Mouse (Mus musculus) embryonic facial prominence, embryonic 10.5 days (tissue): ENCODE results near the gene Upk1a. TPM values are rescaled to one million over a fixed set of nuclear protein-coding genes. Genes with fewer than 3 reads are reported as not detected.

Source experiments
- DNase-seq: peaks from one replicate; pipeline ENCODE4 v3.0.0-alpha.2; 2017; ENCODE audit warnings: low spot score
- H3K27ac ChIP-seq: fragments of 300-500 bp; sonication (generic); replicated peaks from 2 replicates; pipeline ENCODE4 v1.5.1; 2016; ENCODE audit warnings: mild to moderate bottlenecking
- H3K27me3 ChIP-seq: fragments of 300-500 bp; sonication (generic); replicated peaks from 2 replicates; pipeline ENCODE4 v1.6.1; 2016; ENCODE audit warnings: low read depth, mild to moderate bottlenecking; ENCODE audit not compliant: poor library complexity, severe bottlenecking
- H3K36me3 ChIP-seq: fragments of 300-500 bp; sonication (generic); replicated peaks from 2 replicates; pipeline ENCODE4 v1.6.1; 2016; ENCODE audit warnings: mild to moderate bottlenecking, moderate library complexity
- H3K4me1 ChIP-seq: fragments of 300-500 bp; sonication (generic); 2 replicates; pipeline ENCODE4 v1.6.1; 2016
- H3K4me3 ChIP-seq: fragments of 300-500 bp; sonication (generic); 2 replicates; pipeline ENCODE4 v1.5.1; 2016; ENCODE audit warnings: mild to moderate bottlenecking, moderate library complexity
- H3K9me3 ChIP-seq: fragments of 300-500 bp; sonication (generic); 2 replicates; pipeline ENCODE4 v1.6.1; 2016; ENCODE audit warnings: mild to moderate bottlenecking
- WGBS: fragments of 180-500 bp; shearing (Covaris S2); methylation state at CpG from one replicate; pipeline ENCODE4 v1.1.7; 2016; 5-methylcytosine and 5-hydroxymethylcytosine counted together
- polyA plus RNA-seq: library from polyadenylated mRNA; unstranded; fragments of >200 nt; fragmentation: Nextera tagmentation; extraction: Ambion mirVana; gene quantifications from 2 replicates; pipeline ENCODE4 v1.2.1, GENCODE M21; 2016

Upk1a gene
- polyA plus RNA-seq, 1 experiment from 2014 or later: 0.54 TPM

GRCm38 (mm10) chr7:30598786-30599185 lies 13.9 kb downstream of the Upk1a start, which contains the start of gene Zbtb32:
Gene Zbtb32, minus strand, starts transcription at chr7:30598909.
- Histone ChIP-seq H3K27ac (no peak within 1 kb of the TSS), H3K36me3 (no peaks in the 10 kb centered on the region), H3K4me3 (peak within 1 kb of the TSS; percentile 25; the same call in 1 of the 2 replicates), H3K27me3 (no peaks in the 10 kb centered on the region), H3K4me1 (peaks cover 18% of the 10 kb centered on the region), H3K9me3 (no peaks in the 10 kb centered on the region)
- DNase-seq: no peak
- 92% methylated on average over 12 of the region's 12 CpGs for WGBS

- H3K27me3 ChIP-seq: no peaks in the 10 kb centered on the region
- no peak overlapping the region for H3K27ac ChIP-seq
- H3K9me3 ChIP-seq: no peaks in the 10 kb centered on the region
- peaks cover 4% of the 10 kb centered on the region; the same call in 1 of the 2 replicates for H3K4me1 ChIP-seq
- H3K4me3 ChIP-seq: no peak overlapping the region
- WGBS: 77% methylated on average over 5 of the region's 5 CpGs
- no peak for DNase-seq
- no peaks in the 10 kb centered on the region for H3K36me3 ChIP-seq
Measured at GRCm38 (mm10) chr7:30596811-30597210, 15.8 kb downstream of the Upk1a start.

- Histone ChIP-seq H3K4me1 (peaks cover 4% of the 10 kb centered on the region; the same call in 1 of the 2 replicates), H3K36me3 (no peaks in the 10 kb centered on the region), H3K9me3 (no peaks in the 10 kb centered on the region), H3K27ac (no peak overlapping the region), H3K27me3 (no peaks in the 10 kb centered on the region), H3K4me3 (no peak overlapping the region)
- no peak for DNase-seq
- 83% methylated on average over 5 of the region's 5 CpGs for WGBS
Measured at GRCm38 (mm10) chr7:30596093-30596492, 16.6 kb downstream of the Upk1a start.

GRCm38 (mm10) chr7:30594510-30595024 lies 18.1 kb downstream of the Upk1a start:
- Histone ChIP-seq H3K27ac (no peak overlapping the region), H3K4me3 (no peak overlapping the region), H3K9me3 (no peaks in the 10 kb centered on the region), H3K4me1 (peaks cover 9% of the 10 kb centered on the region), H3K27me3 (no peaks in the 10 kb centered on the region), H3K36me3 (no peaks in the 10 kb centered on the region)
- DNase-seq: no peak
- 67% methylated on average over 4 of the region's 4 CpGs for WGBS

GRCm38 (mm10) chr7:30593579-30594509 lies 18.8 kb downstream of the Upk1a start:
- Histone ChIP-seq H3K4me3 (no peak overlapping the region), H3K27ac (no peak overlapping the region), H3K36me3 (no peaks in the 10 kb centered on the region), H3K9me3 (no peaks in the 10 kb centered on the region), H3K4me1 (peaks cover 9% of the 10 kb centered on the region), H3K27me3 (no peaks in the 10 kb centered on the region)
- no peak for DNase-seq
- 79% methylated on average over 10 of the region's 10 CpGs for WGBS

GRCm38 (mm10) chr7:30592772-30593423 lies 19.7 kb downstream of the Upk1a start:
- Histone ChIP-seq H3K4me3 (no peak overlapping the region), H3K36me3 (no peaks in the 10 kb centered on the region), H3K27ac (no peak overlapping the region), H3K27me3 (no peaks in the 10 kb centered on the region), H3K4me1 (peaks cover 9% of the 10 kb centered on the region), H3K9me3 (no peaks in the 10 kb centered on the region)
- no peak for DNase-seq
- whole genome bisulfite sequencing: 62% methylated on average over 5 of the region's 5 CpGs

- 40% methylated on average over 4 of the region's 4 CpGs for WGBS
- no peak for DNase-seq
- Histone ChIP-seq H3K27ac (no peak overlapping the region), H3K4me3 (no peak overlapping the region), H3K36me3 (peaks cover 6% of the 10 kb centered on the region), H3K27me3 (no peaks in the 10 kb centered on the region), H3K4me1 (peaks cover 22% of the 10 kb centered on the region), H3K9me3 (no peaks in the 10 kb centered on the region)
Measured at GRCm38 (mm10) chr7:30591605-30591951, 21.1 kb downstream of the Upk1a start.

GRCm38 (mm10) chr7:30590927-30591604 lies 21.6 kb downstream of the Upk1a start:
- peaks cover 11% of the 10 kb centered on the region for H3K36me3 ChIP-seq
- no peaks in the 10 kb centered on the region for H3K27me3 ChIP-seq
- no peaks in the 10 kb centered on the region for H3K9me3 ChIP-seq
- H3K4me3 ChIP-seq: no peak overlapping the region
- DNase-seq: no peak
- H3K4me1 ChIP-seq: peaks cover 24% of the 10 kb centered on the region
- WGBS: 87% methylated on average over 9 of the region's 9 CpGs
- H3K27ac ChIP-seq: no peak overlapping the region

- Histone ChIP-seq H3K27me3 (no peaks in the 10 kb centered on the region), H3K9me3 (no peaks in the 10 kb centered on the region), H3K36me3 (peaks cover 25% of the 10 kb centered on the region), H3K4me1 (peaks cover 24% of the 10 kb centered on the region), H3K27ac (peak overlapping the region; percentile 99), H3K4me3 (peak overlapping the region; percentile 99)
- DNase-seq: peak; percentile 90
- WGBS: 30% methylated on average over 40 of the region's 40 CpGs
Measured at GRCm38 (mm10) chr7:30589435-30590301, 23.0 kb downstream of the Upk1a start.

GRCm38 (mm10) chr7:30588676-30589434 lies 23.8 kb downstream of the Upk1a start, which contains the start of gene Kmt2b:
Gene Kmt2b, minus strand, starts transcription at chr7:30588726.
- Histone ChIP-seq H3K4me3 (peak within 1 kb of the TSS; percentile 99), H3K9me3 (no peaks in the 10 kb centered on the region), H3K36me3 (peaks cover 33% of the 10 kb centered on the region), H3K27ac (peak within 1 kb of the TSS; percentile 99), H3K4me1 (peaks cover 24% of the 10 kb centered on the region), H3K27me3 (no peaks in the 10 kb centered on the region)
- WGBS: under 1% methylated on average over 66 of the region's 68 CpGs
- peak; percentile 99 for DNase-seq
